Mouse (Mus musculus) embryonic facial prominence, embryonic 10.5 days (tissue): ENCODE results near the gene Pqbp1. TPM values are rescaled to one million over a fixed set of nuclear protein-coding genes. Genes with fewer than 3 reads are reported as not detected.

Source experiments
- DNase-seq: peaks from one replicate; pipeline ENCODE4 v3.0.0-alpha.2; 2017; ENCODE audit warnings: low spot score
- H3K27ac ChIP-seq: fragments of 300-500 bp; sonication (generic); replicated peaks from 2 replicates; pipeline ENCODE4 v1.5.1; 2016; ENCODE audit warnings: mild to moderate bottlenecking
- H3K27me3 ChIP-seq: fragments of 300-500 bp; sonication (generic); replicated peaks from 2 replicates; pipeline ENCODE4 v1.6.1; 2016; ENCODE audit warnings: low read depth, mild to moderate bottlenecking; ENCODE audit not compliant: poor library complexity, severe bottlenecking
- H3K36me3 ChIP-seq: fragments of 300-500 bp; sonication (generic); replicated peaks from 2 replicates; pipeline ENCODE4 v1.6.1; 2016; ENCODE audit warnings: mild to moderate bottlenecking, moderate library complexity
- H3K4me1 ChIP-seq: fragments of 300-500 bp; sonication (generic); 2 replicates; pipeline ENCODE4 v1.6.1; 2016
- H3K4me3 ChIP-seq: fragments of 300-500 bp; sonication (generic); 2 replicates; pipeline ENCODE4 v1.5.1; 2016; ENCODE audit warnings: mild to moderate bottlenecking, moderate library complexity
- H3K9me3 ChIP-seq: fragments of 300-500 bp; sonication (generic); 2 replicates; pipeline ENCODE4 v1.6.1; 2016; ENCODE audit warnings: mild to moderate bottlenecking
- WGBS: fragments of 180-500 bp; shearing (Covaris S2); methylation state at CpG from one replicate; pipeline ENCODE4 v1.1.7; 2016; 5-methylcytosine and 5-hydroxymethylcytosine counted together
- polyA plus RNA-seq: library from polyadenylated mRNA; unstranded; fragments of >200 nt; fragmentation: Nextera tagmentation; extraction: Ambion mirVana; gene quantifications from 2 replicates; pipeline ENCODE4 v1.2.1, GENCODE M21; 2016

Pqbp1 gene
- polyA plus RNA-seq, result 122 and 132 TPM in 2 replicates

- Histone ChIP-seq H3K4me3 (peak within 1 kb of the TSS; percentile 68), H3K27me3 (no peaks in the 10 kb centered on the region), H3K4me1 (0 out of 2 replicates have a peak, but pooled peaks cover 6% of the 10 kb centered on the region), H3K9me3 (no peaks in the 10 kb centered on the region), H3K36me3 (peaks cover 32% of the 10 kb centered on the region), H3K27ac (peak within 1 kb of the TSS; percentile 86)
- WGBS, result 15% methylated on average over 62 of the region's 62 CpGs
- peak; percentile 87 for DNase-seq
Observed at GRCm38 (mm10) chrX:7898880-7899874, at the start of gene Pqbp1, which contains the start of gene Timm17b. Gene Pqbp1 (minus strand): TSS chrX:7899269. Gene Timm17b (plus strand): TSS chrX:7899357.

GRCm38 (mm10) chrX:7947900-7948492, 48.9 kb upstream of the Pqbp1 start:
- Histone ChIP-seq H3K4me3 (peak overlapping the region; percentile 62), H3K27me3 (no peaks in the 10 kb centered on the region), H3K4me1 (peaks cover 5% of the 10 kb centered on the region), H3K27ac (peak overlapping the region; percentile 84), H3K36me3 (peaks cover 4% of the 10 kb centered on the region; the same call in 1 of the 2 replicates), H3K9me3 (peaks cover 4% of the 10 kb centered on the region; the same call in 1 of the 2 replicates)
- DNase-seq, result peak; percentile 95
- 17% methylated on average over 38 of the region's 38 CpGs for WGBS

GRCm38 (mm10) chrX:7947108-7947899, 48.2 kb upstream of the Pqbp1 start, which contains the start of gene Hdac6:
Gene Hdac6 (minus strand): TSS chrX:7947889.
- Histone ChIP-seq H3K36me3 (peaks cover 4% of the 10 kb centered on the region; the same call in 1 of the 2 replicates), H3K27ac (peak within 1 kb of the TSS; percentile 84), H3K4me3 (peak within 1 kb of the TSS; percentile 62), H3K4me1 (peaks cover 5% of the 10 kb centered on the region), H3K27me3 (no peaks in the 10 kb centered on the region), H3K9me3 (peaks cover 4% of the 10 kb centered on the region; the same call in 1 of the 2 replicates)
- DNase-seq, result peak; percentile 9
- 18% methylated on average over 36 of the region's 37 CpGs for WGBS

- H3K27me3 ChIP-seq, result no peaks in the 10 kb centered on the region
- WGBS, result 62% methylated on average over 8 of the region's 8 CpGs
- H3K36me3 ChIP-seq, result peaks cover 7% of the 10 kb centered on the region; the same call in 1 of the 2 replicates
Observed at GRCm38 (mm10) chrX:7945618-7946017, 46.5 kb upstream of the Pqbp1 start.

GRCm38 (mm10) chrX:7937667-7938066, 38.6 kb upstream of the Pqbp1 start:
- no peak for DNase-seq
- Histone ChIP-seq H3K4me3 (no peak overlapping the region), H3K27me3 (no peaks in the 10 kb centered on the region), H3K27ac (no peak overlapping the region), H3K9me3 (peaks cover 10% of the 10 kb centered on the region; the same call in 1 of the 2 replicates), H3K36me3 (peaks cover 63% of the 10 kb centered on the region), H3K4me1 (no peaks in the 10 kb centered on the region)
- 91% methylated on average over 6 of the region's 6 CpGs for WGBS

More at GRCm38 (mm10) chrX:7945618-7946017, 46.5 kb upstream of the Pqbp1 start:
- Histone ChIP-seq H3K4me3 (no peak overlapping the region), H3K4me1 (peaks cover 5% of the 10 kb centered on the region), H3K9me3 (peaks cover 3% of the 10 kb centered on the region; the same call in 1 of the 2 replicates), H3K27ac (no peak overlapping the region)
- no peak for DNase-seq

GRCm38 (mm10) chrX:7936874-7937273, 37.8 kb upstream of the Pqbp1 start:
- Histone ChIP-seq H3K9me3 (peaks cover 10% of the 10 kb centered on the region; the same call in 1 of the 2 replicates), H3K36me3 (peaks cover 70% of the 10 kb centered on the region), H3K27me3 (no peaks in the 10 kb centered on the region), H3K27ac (no peak overlapping the region), H3K4me1 (no peaks in the 10 kb centered on the region), H3K4me3 (no peak overlapping the region)
- WGBS, result 54% methylated on average over 11 of the region's 11 CpGs
- DNase-seq, result no peak

- 16% methylated on average over 19 of the region's 19 CpGs for WGBS
- Histone ChIP-seq H3K4me1 (peaks cover 4% of the 10 kb centered on the region; the same call in 1 of the 2 replicates), H3K36me3 (peaks cover 43% of the 10 kb centered on the region), H3K27ac (no peak within 1 kb of the TSS), H3K9me3 (peaks cover 7% of the 10 kb centered on the region; the same call in 1 of the 2 replicates), H3K27me3 (peaks cover 64% of the 10 kb centered on the region), H3K4me3 (0 out of 2 replicates have a peak within 1 kb of the TSS, but pooled peaks have one; percentile 13)
- no peak for DNase-seq
Observed at GRCm38 (mm10) chrX:7928270-7928790, 29.3 kb upstream of the Pqbp1 start, which contains the start of gene Eras. Gene Eras (minus strand): TSS chrX:7928607.

- WGBS, result 22% methylated on average over 10 of the region's 10 CpGs
- no peak overlapping the region for H3K27ac ChIP-seq
- H3K9me3 ChIP-seq, result peaks cover 7% of the 10 kb centered on the region; the same call in 1 of the 2 replicates
- no peak overlapping the region for H3K4me3 ChIP-seq
- peaks cover 32% of the 10 kb centered on the region for H3K36me3 ChIP-seq
- DNase-seq, result no peak
- H3K27me3 ChIP-seq, result peaks cover 76% of the 10 kb centered on the region
- peaks cover 14% of the 10 kb centered on the region for H3K4me1 ChIP-seq
Observed at GRCm38 (mm10) chrX:7927116-7927515, 28.0 kb upstream of the Pqbp1 start.

GRCm38 (mm10) chrX:7926266-7926665, 27.2 kb upstream of the Pqbp1 start:
- no peak overlapping the region for H3K27ac ChIP-seq
- no peak for DNase-seq
- H3K4me1 ChIP-seq, result peaks cover 17% of the 10 kb centered on the region
- H3K36me3 ChIP-seq, result peaks cover 24% of the 10 kb centered on the region
- 77% methylated on average over 6 of the region's 6 CpGs for WGBS
- peaks cover 85% of the 10 kb centered on the region for H3K27me3 ChIP-seq
- peaks cover 7% of the 10 kb centered on the region; the same call in 1 of the 2 replicates for H3K9me3 ChIP-seq
- H3K4me3 ChIP-seq, result no peak overlapping the region

- peaks cover 9% of the 10 kb centered on the region; the same call in 1 of the 2 replicates for H3K9me3 ChIP-seq
- H3K27me3 ChIP-seq, result peaks cover 88% of the 10 kb centered on the region
Observed at GRCm38 (mm10) chrX:7922032-7922431, 23.0 kb upstream of the Pqbp1 start.

More at GRCm38 (mm10) chrX:7922032-7922431, 23.0 kb upstream of the Pqbp1 start:
- Histone ChIP-seq H3K4me3 (peak overlapping the region; percentile 46), H3K27ac (no peak overlapping the region), H3K36me3 (no peaks in the 10 kb centered on the region), H3K4me1 (peaks cover 16% of the 10 kb centered on the region)
- peak; percentile 42 for DNase-seq
- 15% methylated on average over 48 of the region's 48 CpGs for WGBS
